Mouse (Mus musculus) c-Kit-positive CD71-positive TER-119-positive erythroid progenitor cells, embryonic 14.5 days (primary cell): Measurements from ENCODE around the gene Zfr2.

Source experiments
- DNase-seq: peaks from one replicate; pipeline ENCODE4 v3.0.0-alpha.2; 2013; ENCODE audit warnings: low spot score

Gene Zfr2

DNA sequence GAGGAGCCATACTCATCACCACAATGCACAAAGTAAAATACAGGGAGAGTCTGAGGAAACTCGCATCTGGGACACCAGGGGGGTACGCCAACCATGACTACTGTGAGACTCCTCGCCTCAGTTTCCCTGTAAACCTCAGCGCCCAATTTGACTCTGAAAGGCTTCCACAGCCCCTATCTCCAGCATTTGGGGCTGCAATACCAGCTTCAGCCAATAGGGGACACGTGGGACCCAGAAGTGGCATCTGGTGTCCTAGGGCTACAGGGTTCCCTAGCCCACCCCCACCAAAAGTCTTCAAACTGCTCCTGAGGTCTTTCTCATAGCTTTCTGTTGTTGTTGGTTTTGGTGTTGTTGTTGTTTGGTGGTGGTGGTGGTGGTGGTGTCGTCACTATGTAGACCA lies 55.6 kb downstream of the Zfr2 start:
- no peak for DNase-seq

- peak; percentile 66 for DNase-seq
Measured at GRCm38 (mm10) chr10:81289278-81289677, 56.3 kb downstream of the Zfr2 start.

- DNase-seq: no peak
Measured at GRCm38 (mm10) chr10:81289811-81290210, 56.9 kb downstream of the Zfr2 start.

GRCm38 (mm10) chr10:81290698-81291460 lies 57.9 kb downstream of the Zfr2 start:
- DNase-seq: no peak

DNA sequence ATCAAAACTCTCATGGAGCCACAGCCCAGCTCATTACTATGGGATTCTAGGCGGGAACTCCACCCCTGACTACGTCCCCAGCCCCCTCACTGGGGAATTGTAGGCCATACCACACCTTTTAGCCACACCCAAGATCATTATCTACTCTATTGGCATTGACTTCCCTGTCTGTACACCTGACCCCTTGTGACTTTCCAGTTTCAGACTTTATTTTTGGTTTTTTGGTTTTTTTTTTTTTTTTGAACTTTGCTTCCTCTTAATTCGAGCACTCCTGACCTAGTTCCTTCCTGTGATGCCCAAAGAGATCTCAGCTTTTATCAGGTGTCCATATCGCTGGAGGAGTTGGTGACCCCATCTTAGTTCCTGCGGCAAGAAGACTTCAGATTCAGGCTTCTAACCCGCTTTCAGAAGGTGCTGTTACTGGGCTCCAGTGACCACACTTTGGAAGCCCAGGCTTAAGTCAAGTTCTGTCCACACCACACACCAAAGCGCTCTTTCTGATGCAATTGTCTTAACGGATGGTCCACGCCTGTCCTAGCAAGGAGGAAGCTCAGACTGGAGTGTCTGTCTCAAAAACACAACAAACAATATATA lies 58.7 kb downstream of the Zfr2 start, which contains the start of gene Tjp3:
Tjp3 (minus strand) TSS at position 71 of the 594 bp plus-strand sequence.
- DNase-seq: no peak

- DNase-seq: peak; percentile 100
Measured at GRCm38 (mm10) chr10:81292554-81293333, 59.8 kb downstream of the Zfr2 start, which contains the start of gene Pip5k1c. Pip5k1c (plus strand) TSS chr10:81292963.

DNA sequence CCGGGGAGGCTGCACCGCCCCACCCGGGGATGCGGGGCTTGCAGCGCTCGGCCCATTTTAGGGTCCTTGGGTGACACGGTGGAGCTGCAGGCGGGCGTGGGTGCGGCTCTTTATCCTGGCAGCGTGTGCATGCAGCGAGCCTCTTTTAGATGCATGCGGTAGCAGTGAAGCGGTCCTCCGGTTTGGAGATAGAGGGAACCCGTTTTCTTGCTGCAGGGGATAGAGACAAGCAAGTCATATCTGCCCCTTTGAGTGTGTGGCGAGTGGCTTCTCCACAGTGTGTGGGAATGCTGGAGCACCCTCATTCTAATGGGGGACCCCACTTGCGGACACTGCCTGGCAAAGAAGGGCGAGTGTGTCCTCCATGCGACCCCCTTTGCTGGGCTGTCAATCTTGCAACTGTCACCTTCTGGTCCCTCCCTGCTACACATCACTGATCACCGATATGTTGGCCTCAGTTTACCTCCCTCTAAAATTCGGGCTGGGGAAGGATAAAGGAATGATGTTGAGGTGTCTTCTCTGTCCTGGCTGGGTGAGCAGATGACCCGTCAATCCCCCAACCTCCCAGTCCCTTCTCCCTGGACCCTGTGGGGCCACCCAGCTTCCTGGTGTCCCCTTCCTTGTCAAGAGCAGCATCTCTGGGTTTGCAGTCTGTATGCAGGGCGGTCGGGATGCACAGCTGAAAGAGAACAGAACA lies 60.5 kb downstream of the Zfr2 start:
- DNase-seq: no peak

DNA sequence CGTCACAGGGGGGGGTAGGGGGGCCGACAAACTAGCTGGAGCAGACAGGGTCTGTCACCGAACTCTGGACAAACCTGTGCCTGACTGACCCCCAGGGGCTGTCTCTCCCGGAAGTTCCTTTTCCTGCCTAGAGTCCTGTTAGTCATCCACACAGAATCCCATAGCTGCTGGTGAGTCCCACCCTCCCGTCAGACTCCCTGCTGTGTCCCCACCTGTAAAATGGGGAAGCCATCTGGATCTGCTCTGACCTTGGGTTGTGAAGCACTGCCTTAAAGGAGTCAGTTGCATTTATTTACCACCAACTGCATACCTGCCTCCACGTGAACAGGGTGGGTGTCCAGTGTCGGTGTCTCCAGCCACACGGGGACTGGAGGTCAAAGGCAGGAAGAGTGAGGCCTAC lies 61.5 kb downstream of the Zfr2 start:
- no peak for DNase-seq

DNA sequence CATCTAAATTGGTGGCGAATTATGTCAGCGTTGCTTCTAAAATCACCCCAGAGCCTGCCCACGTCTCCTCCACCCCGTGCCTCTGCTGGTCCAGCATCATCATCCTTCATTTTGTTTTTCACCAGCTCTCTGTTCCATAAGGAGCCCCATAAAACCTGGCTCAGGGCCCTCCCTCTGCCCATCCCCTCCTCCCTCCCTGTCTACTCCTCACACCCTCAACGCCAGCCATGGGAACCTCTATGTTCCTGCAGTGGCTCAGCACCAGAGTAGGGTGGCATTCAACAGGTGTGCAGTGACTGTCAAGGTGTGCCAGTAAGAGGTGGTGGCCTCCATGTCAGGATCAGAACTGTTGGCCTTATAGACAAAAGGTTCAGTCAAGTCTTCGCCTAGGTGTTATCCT lies 62.2 kb downstream of the Zfr2 start:
- DNase-seq: no peak

GRCm38 (mm10) chr10:81297246-81297645 lies 64.3 kb downstream of the Zfr2 start:
- no peak for DNase-seq

- DNase-seq: no peak
Measured at GRCm38 (mm10) chr10:81297845-81298244, 64.9 kb downstream of the Zfr2 start.

- DNase-seq: no peak
Measured at GRCm38 (mm10) chr10:81298369-81299100, 65.6 kb downstream of the Zfr2 start.

GRCm38 (mm10) chr10:81299585-81300351 lies 66.8 kb downstream of the Zfr2 start:
- DNase-seq: no peak

GRCm38 (mm10) chr10:81300352-81300907 lies 67.5 kb downstream of the Zfr2 start:
- no peak for DNase-seq

- DNase-seq: no peak
Measured at GRCm38 (mm10) chr10:81301321-81301720, 68.4 kb downstream of the Zfr2 start.
